Mouse (Mus musculus): ENCODE measurements around the gene Gpx4. TPM values are rescaled to one million over a fixed set of nuclear protein-coding genes. Genes with fewer than 3 reads are reported as not detected.

Gene Gpx4
- polyA plus RNA-seq, 1 experiment from 2014 or later: 603 TPM

GRCm38 (mm10) chr10:80016511-80016910 lies 30.5 kb upstream of the Gpx4 start, which contains the start of gene Arhgap45:
TSS of gene Arhgap45 (plus strand) at chr10:80016653.
- Histone ChIP-seq H3K9ac (peak within 1 kb of the TSS; percentile 57), H3K9me3 (replicated peaks) (no peaks in the 10 kb centered on the region), H3K4me1 (replicated peaks) (peaks cover 63% of the 10 kb centered on the region), H3K4me3 (replicated peaks) (peak within 1 kb of the TSS; percentile 61), H3K36me3 (replicated peaks) (peaks cover 53% of the 10 kb centered on the region), H3K4me2 (peak within 1 kb of the TSS; percentile 77), H3K27ac (replicated peaks) (peak within 1 kb of the TSS; percentile 84), H3K27me3 (peaks cover 15% of the 10 kb centered on the region)
- peak; percentile 68 for ATAC-seq (ENCODE audit: insufficient read depth)
- WGBS (ENCODE audit: insufficient replicate concordance): 13% methylated on average over 11 of the region's 11 CpGs

GRCm38 (mm10) chr10:80016931-80017330 lies 30.0 kb upstream of the Gpx4 start:
- Histone ChIP-seq H3K9me3 (replicated peaks) (no peaks in the 10 kb centered on the region), H3K27ac (replicated peaks) (peak overlapping the region; percentile 84), H3K4me2 (peak overlapping the region; percentile 77), H3K4me3 (replicated peaks) (peak overlapping the region; percentile 61), H3K36me3 (replicated peaks) (peaks cover 53% of the 10 kb centered on the region), H3K9ac (peak overlapping the region; percentile 57), H3K27me3 (peaks cover 15% of the 10 kb centered on the region), H3K4me1 (replicated peaks) (peaks cover 63% of the 10 kb centered on the region)
- WGBS (ENCODE audit: insufficient replicate concordance): 17% methylated on average over 10 of the region's 10 CpGs
- ATAC-seq (ENCODE audit: insufficient read depth): peak; percentile 19

- whole genome bisulfite sequencing (ENCODE audit: insufficient replicate concordance): 10% methylated on average over 3 of the region's 3 CpGs
- Histone ChIP-seq H3K36me3 (replicated peaks) (peaks cover 53% of the 10 kb centered on the region), H3K27me3 (peaks cover 15% of the 10 kb centered on the region), H3K27ac (replicated peaks) (peak overlapping the region; percentile 84), H3K4me3 (replicated peaks) (peak overlapping the region; percentile 61), H3K4me1 (replicated peaks) (peaks cover 63% of the 10 kb centered on the region), H3K9ac (peak overlapping the region; percentile 57), H3K4me2 (peak overlapping the region; percentile 77), H3K9me3 (replicated peaks) (no peaks in the 10 kb centered on the region)
- ATAC-seq (ENCODE audit: insufficient read depth): peak; percentile 45
Observed at GRCm38 (mm10) chr10:80017361-80017760, 29.6 kb upstream of the Gpx4 start.

GRCm38 (mm10) chr10:80017771-80018170 lies 29.2 kb upstream of the Gpx4 start:
- Histone ChIP-seq H3K9ac (peak overlapping the region; percentile 57), H3K27ac (replicated peaks) (peak overlapping the region; percentile 84), H3K9me3 (replicated peaks) (no peaks in the 10 kb centered on the region), H3K36me3 (replicated peaks) (peaks cover 51% of the 10 kb centered on the region), H3K4me3 (replicated peaks) (peak overlapping the region; percentile 61), H3K4me2 (peak overlapping the region; percentile 77), H3K4me1 (replicated peaks) (peaks cover 63% of the 10 kb centered on the region), H3K27me3 (peaks cover 15% of the 10 kb centered on the region)
- 24% methylated on average over 14 of the region's 14 CpGs for WGBS (ENCODE audit: insufficient replicate concordance)
- no peak for ATAC-seq (ENCODE audit: insufficient read depth)

GRCm38 (mm10) chr10:80018739-80019297 lies 28.1 kb upstream of the Gpx4 start:
- Histone ChIP-seq H3K9ac (peak overlapping the region; percentile 15; the same call in 1 of the 2 replicates), H3K27ac (replicated peaks) (peak overlapping the region; percentile 81), H3K36me3 (replicated peaks) (peaks cover 44% of the 10 kb centered on the region), H3K27me3 (peaks cover 11% of the 10 kb centered on the region), H3K4me1 (replicated peaks) (peaks cover 68% of the 10 kb centered on the region), H3K9me3 (replicated peaks) (no peaks in the 10 kb centered on the region), H3K4me3 (replicated peaks) (peak overlapping the region; percentile 42), H3K4me2 (peak overlapping the region; percentile 77)
- 3% methylated on average over 15 of the region's 15 CpGs for WGBS (ENCODE audit: insufficient replicate concordance)
- ATAC-seq (ENCODE audit: insufficient read depth): peak; percentile 57

- H3K9ac ChIP-seq: 0 out of 2 replicates have a peak overlapping the region, but pooled peaks have one; percentile 15
- peak overlapping the region; percentile 42 for H3K4me3 ChIP-seq (replicated peaks)
- no peaks in the 10 kb centered on the region for H3K9me3 ChIP-seq (replicated peaks)
- peak overlapping the region; percentile 81 for H3K27ac ChIP-seq (replicated peaks)
- H3K27me3 ChIP-seq: 0 out of 2 replicates have a peak, but pooled peaks cover 3% of the 10 kb centered on the region
- ATAC-seq (ENCODE audit: insufficient read depth): 0 out of 2 replicates have a peak, but pooled peaks have one; percentile 23
- peaks cover 37% of the 10 kb centered on the region for H3K36me3 ChIP-seq (replicated peaks)
- 58% methylated on average over 20 of the region's 20 CpGs for WGBS (ENCODE audit: insufficient replicate concordance)
- H3K4me1 ChIP-seq (replicated peaks): peaks cover 69% of the 10 kb centered on the region
- peak overlapping the region; percentile 77 for H3K4me2 ChIP-seq
Observed at GRCm38 (mm10) chr10:80019471-80020131, 27.4 kb upstream of the Gpx4 start.

GRCm38 (mm10) chr10:80020191-80020590 lies 26.8 kb upstream of the Gpx4 start:
- no peak overlapping the region for H3K4me2 ChIP-seq
- H3K36me3 ChIP-seq (replicated peaks): peaks cover 31% of the 10 kb centered on the region
- peaks cover 71% of the 10 kb centered on the region for H3K4me1 ChIP-seq (replicated peaks)
- ATAC-seq (ENCODE audit: insufficient read depth): no peak
- WGBS (ENCODE audit: insufficient replicate concordance): 77% methylated on average over 11 of the region's 11 CpGs
- H3K4me3 ChIP-seq (replicated peaks): no peak overlapping the region
- no peaks in the 10 kb centered on the region for H3K27me3 ChIP-seq
- H3K9ac ChIP-seq: no peak overlapping the region
- no peaks in the 10 kb centered on the region for H3K9me3 ChIP-seq (replicated peaks)
- H3K27ac ChIP-seq (replicated peaks): no peak overlapping the region; the same call in 1 of the 2 replicates

- Histone ChIP-seq H3K4me2 (no peak overlapping the region), H3K27me3 (no peaks in the 10 kb centered on the region), H3K9ac (no peak overlapping the region), H3K9me3 (replicated peaks) (no peaks in the 10 kb centered on the region), H3K4me3 (replicated peaks) (no peak overlapping the region), H3K36me3 (replicated peaks) (peaks cover 26% of the 10 kb centered on the region), H3K27ac (replicated peaks) (no peak overlapping the region), H3K4me1 (replicated peaks) (peaks cover 75% of the 10 kb centered on the region)
- WGBS (ENCODE audit: insufficient replicate concordance): 83% methylated on average over 18 of the region's 18 CpGs
- ATAC-seq (ENCODE audit: insufficient read depth): no peak
Observed at GRCm38 (mm10) chr10:80020603-80021319, 26.2 kb upstream of the Gpx4 start.

- H3K4me1 ChIP-seq (replicated peaks): peaks cover 75% of the 10 kb centered on the region
- H3K4me3 ChIP-seq (replicated peaks): no peak overlapping the region
- ATAC-seq (ENCODE audit: insufficient read depth): no peak
- H3K27ac ChIP-seq (replicated peaks): no peak overlapping the region
- no peaks in the 10 kb centered on the region for H3K9me3 ChIP-seq (replicated peaks)
- WGBS (ENCODE audit: insufficient replicate concordance): 83% methylated on average over 13 of the region's 13 CpGs
- no peak overlapping the region for H3K4me2 ChIP-seq
- no peak overlapping the region for H3K9ac ChIP-seq
- H3K36me3 ChIP-seq (replicated peaks): peaks cover 30% of the 10 kb centered on the region
- H3K27me3 ChIP-seq: no peaks in the 10 kb centered on the region
Observed at GRCm38 (mm10) chr10:80021320-80021641, 25.7 kb upstream of the Gpx4 start.

GRCm38 (mm10) chr10:80022164-80022563 lies 24.8 kb upstream of the Gpx4 start:
- WGBS (ENCODE audit: insufficient replicate concordance): 77% methylated on average over 12 of the region's 12 CpGs

GRCm38 (mm10) chr10:80022806-80023205 lies 24.2 kb upstream of the Gpx4 start:
- no peak overlapping the region for H3K27ac ChIP-seq (replicated peaks)
- no peak overlapping the region for H3K4me3 ChIP-seq (replicated peaks)
- ATAC-seq (ENCODE audit: insufficient read depth): no peak
- WGBS (ENCODE audit: insufficient replicate concordance): 75% methylated on average over 8 of the region's 8 CpGs
- H3K4me2 ChIP-seq: no peak overlapping the region
- H3K9ac ChIP-seq: no peak overlapping the region
- H3K36me3 ChIP-seq (replicated peaks): peaks cover 46% of the 10 kb centered on the region
- H3K9me3 ChIP-seq (replicated peaks): no peaks in the 10 kb centered on the region
- H3K27me3 ChIP-seq: no peaks in the 10 kb centered on the region
- H3K4me1 ChIP-seq (replicated peaks): peaks cover 70% of the 10 kb centered on the region

More at GRCm38 (mm10) chr10:80022164-80022563, 24.8 kb upstream of the Gpx4 start:
- peaks cover 70% of the 10 kb centered on the region for H3K4me1 ChIP-seq (replicated peaks)
- no peak overlapping the region for H3K4me2 ChIP-seq
- H3K9ac ChIP-seq: no peak overlapping the region
- H3K4me3 ChIP-seq (replicated peaks): no peak overlapping the region
- no peak overlapping the region for H3K27ac ChIP-seq (replicated peaks)
- H3K36me3 ChIP-seq (replicated peaks): peaks cover 39% of the 10 kb centered on the region
- H3K27me3 ChIP-seq: no peaks in the 10 kb centered on the region
- no peaks in the 10 kb centered on the region for H3K9me3 ChIP-seq (replicated peaks)
- no peak for ATAC-seq (ENCODE audit: insufficient read depth)

Measured in liver, embryonic 15.5 days (tissue).